Mouse (Mus musculus): ENCODE data around the gene Bnc2.

Bnc2 gene

DNA sequence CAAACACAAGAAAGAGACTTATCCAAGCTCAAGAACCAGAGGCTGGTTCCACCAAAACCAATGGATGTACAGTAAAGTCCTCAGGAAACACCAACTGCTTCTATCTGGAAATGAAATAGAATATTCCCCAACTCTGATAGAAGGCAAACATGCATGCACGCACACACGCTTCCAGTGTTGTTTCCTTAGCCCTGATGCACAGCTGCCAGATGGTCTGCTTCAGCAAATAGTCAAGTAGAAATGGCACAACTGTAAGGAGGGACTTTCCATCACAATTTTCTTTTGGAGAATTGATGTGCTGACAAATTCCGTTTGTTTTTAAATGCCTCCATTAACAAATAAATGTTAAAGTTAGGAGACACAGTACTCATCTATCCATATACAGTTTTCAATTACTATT lies 247.1 kb downstream of the Bnc2 start:
- no peak for DNase-seq (ENCODE audit: low read depth)

DNA sequence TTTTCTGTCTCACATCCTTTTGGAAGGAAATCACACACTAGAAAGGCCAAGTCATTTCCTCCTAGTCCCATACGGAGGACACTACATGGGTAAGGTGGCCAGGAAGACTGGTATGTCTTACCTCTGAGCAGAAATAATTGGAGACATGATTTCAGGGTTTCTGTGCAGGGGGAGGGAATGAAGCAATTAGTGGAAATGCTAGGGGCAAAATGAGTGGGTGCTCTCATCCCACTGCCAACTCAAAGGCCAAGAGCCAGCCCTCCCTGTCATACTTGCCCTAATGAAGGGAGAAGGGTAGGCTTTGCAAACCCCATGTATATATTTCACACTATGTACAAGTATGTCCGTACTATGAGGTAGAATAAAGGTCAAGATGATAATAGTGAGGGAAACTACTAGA lies 263.6 kb downstream of the Bnc2 start:
- DNase-seq (ENCODE audit: low read depth), result no peak

GRCm38 (mm10) chr4:84407328-84408028 lies 267.6 kb downstream of the Bnc2 start:
- no peak for DNase-seq (ENCODE audit: low read depth)

GRCm38 (mm10) chr4:84403356-84404145 lies 271.5 kb downstream of the Bnc2 start:
- DNase-seq (ENCODE audit: low read depth), result no peak

DNA sequence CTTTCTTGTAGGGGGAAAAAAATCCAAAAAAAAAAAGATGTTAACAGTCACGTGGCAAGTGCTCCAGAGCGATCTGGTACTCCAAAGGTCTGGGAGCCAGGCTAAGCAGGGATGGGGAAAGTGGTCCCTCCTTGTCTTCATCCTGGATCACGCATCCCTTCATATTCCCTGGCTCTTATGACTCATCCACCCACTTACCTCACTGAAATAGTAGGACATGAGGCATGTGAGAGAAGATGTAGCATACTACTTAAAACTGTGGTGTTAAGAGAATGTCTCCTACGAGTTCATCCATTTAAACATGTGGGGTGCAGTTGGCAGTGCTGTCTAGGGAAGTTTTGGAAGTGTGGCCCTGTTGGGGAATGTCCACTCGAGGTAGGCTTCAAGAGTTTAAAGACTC lies 286.1 kb downstream of the Bnc2 start:
- DNase-seq (ENCODE audit: low read depth), result no peak

GRCm38 (mm10) chr4:84385156-84385555 lies 289.9 kb downstream of the Bnc2 start:
- DNase-seq (ENCODE audit: low read depth), result no peak

DNA sequence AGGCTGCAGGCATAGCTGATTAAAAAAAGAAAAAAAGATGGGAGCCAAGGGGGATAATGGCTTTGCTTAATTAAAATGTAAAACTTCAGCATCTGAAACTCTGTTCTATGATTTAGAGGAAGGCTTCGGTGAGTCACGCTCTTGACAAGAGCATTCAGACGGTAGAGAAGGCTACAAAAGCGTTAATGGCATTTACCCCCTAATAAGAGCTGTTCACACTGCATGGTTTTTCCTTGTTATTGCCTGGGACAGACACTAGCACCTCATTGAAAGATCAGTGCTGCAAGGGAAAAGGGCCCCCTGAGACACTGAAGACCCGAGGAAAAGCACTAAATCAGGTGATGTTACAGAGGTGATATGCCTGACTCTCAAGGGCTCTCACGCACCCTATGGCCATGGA lies 295.8 kb downstream of the Bnc2 start:
- DNase-seq (ENCODE audit: low read depth), result no peak

- no peak for DNase-seq (ENCODE audit: low read depth)
Observed at GRCm38 (mm10) chr4:84377513-84377912, 297.6 kb downstream of the Bnc2 start.

DNA sequence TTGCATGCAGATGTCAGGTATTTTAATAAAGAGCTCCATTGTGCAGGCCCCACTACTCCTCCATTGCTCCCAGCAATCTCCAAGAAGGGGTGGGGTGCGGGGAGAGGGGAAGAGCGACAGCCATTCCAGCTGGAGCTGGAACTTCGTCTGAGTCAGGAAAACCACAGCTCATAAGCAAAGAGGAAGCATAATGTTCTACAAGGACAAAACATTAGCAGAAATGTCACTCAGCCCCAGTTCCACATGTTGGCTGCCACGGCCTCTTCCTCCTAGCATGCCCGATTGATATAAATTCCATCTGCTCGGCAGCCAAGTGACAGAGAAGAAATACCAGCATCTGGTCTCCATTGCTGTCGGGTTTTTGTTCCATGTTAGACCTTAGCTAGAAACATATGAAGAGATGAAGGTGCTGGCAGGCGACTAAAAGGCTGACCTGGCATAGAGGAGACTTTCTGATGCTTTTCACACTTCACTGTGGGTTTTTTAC lies 312.7 kb downstream of the Bnc2 start:
- no peak for DNase-seq (ENCODE audit: low read depth)

DNA sequence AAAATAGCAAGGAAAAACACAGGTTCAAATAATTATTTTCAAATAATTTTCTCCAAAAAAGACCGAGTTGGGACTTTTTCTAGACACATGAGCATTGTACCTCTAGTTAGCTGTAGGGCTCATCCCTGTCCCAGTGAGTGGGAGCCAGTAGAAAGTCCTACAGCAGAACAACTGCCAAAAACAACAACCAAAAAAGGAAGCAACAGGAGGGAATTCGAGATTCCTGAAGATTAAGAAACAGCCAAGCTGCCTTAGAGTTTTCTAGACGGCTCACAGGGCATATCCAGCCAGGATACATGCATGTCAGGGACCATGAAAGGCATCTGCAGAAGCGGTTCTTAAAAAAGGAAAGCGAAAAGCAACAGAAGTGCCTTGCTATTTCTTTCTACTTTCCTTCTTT lies 313.9 kb downstream of the Bnc2 start:
- no peak for DNase-seq (ENCODE audit: low read depth)

- DNase-seq (ENCODE audit: low read depth), result no peak
Observed at GRCm38 (mm10) chr4:84359996-84360395, 315.1 kb downstream of the Bnc2 start.

DNA sequence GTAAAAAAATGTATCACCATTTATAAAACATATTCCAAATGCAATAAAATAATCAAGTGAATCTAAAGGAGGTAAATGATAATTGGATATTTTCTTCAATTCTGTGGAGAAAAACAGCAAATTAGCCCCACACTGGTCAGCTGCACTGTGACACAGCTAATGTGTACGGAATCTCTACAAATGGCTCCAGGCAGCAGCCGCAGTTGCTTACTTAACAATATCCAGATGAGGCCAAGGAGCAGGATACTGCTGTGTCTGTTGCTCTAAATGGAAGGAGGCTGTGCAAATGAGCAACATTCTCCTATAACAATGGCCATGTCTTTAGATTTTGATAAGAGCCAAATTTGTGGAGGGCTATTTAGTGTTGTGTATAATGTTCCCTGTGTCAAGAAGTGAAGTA lies 316.9 kb downstream of the Bnc2 start:
- no peak for DNase-seq (ENCODE audit: low read depth)

- no peak for DNase-seq (ENCODE audit: low read depth)
Observed at GRCm38 (mm10) chr4:84357382-84357781, 317.7 kb downstream of the Bnc2 start.

GRCm38 (mm10) chr4:84356468-84357153 lies 318.5 kb downstream of the Bnc2 start:
- no peak for DNase-seq (ENCODE audit: low read depth)

GRCm38 (mm10) chr4:84352656-84353055 lies 322.4 kb downstream of the Bnc2 start:
- DNase-seq (ENCODE audit: low read depth), result no peak

GRCm38 (mm10) chr4:84349536-84349935 lies 325.5 kb downstream of the Bnc2 start:
- DNase-seq (ENCODE audit: low read depth), result no peak

DNA sequence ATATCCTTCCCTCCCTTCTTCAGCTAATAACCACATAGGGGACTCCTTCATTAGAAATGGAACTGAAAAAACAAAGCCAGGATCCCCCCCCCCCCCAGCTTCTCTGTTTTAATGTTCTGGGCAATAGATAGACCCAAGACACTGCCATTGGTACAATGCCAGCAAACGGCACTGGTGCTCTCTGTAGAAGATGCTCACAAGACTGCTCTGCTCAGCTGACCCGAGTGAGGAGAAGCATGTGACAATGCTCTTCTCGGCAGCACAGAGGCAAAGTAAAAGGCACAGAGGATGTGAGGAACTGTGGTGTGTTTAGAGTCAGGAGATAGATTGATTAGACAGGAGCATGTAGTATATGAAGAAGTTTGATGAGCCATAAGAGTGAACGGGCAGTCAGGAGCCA lies 335.9 kb downstream of the Bnc2 start:
- no peak for DNase-seq (ENCODE audit: low read depth)

DNA sequence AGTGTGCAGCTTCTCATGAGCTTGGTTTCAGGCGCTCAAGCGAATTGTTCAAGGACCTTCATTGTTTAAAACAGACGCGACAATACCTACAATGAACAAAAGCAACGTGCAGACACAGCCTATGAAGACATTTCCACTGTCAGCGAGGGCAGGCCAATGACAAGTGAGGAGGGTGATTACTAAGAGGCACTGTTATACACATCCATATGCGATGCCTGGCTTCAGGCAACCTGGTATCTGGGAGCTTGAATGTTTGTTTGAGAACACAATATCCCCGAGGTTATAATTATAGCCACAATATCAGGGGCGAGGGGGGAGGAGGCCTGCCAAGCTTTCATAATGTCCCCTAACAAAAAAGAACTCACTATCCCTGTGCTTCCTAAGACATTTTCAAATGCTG lies 343.1 kb downstream of the Bnc2 start:
- no peak for DNase-seq (ENCODE audit: low read depth)

GRCm38 (mm10) chr4:84331450-84331849 lies 343.6 kb downstream of the Bnc2 start:
- DNase-seq (ENCODE audit: low read depth), result no peak

DNA sequence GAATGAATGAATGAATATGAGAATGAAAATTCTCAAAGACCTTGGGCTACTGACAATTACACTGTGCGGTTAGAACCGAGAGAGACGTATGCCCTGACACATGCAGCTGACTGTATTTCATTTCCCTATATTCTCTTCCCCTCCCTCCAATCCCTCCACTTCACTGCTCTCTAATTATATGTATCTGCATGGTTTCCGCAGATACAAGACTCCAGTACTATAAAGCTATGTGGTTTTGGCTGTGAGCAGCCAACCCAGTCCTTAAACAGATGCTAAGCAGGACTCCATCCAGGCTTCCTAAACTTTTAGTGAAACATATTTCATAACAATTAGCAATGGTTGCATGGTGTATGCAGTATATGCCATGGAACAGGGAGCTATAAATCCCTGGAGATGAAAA lies 344.6 kb downstream of the Bnc2 start:
- DNase-seq (ENCODE audit: low read depth), result no peak

- no peak for DNase-seq (ENCODE audit: low read depth)
Observed at GRCm38 (mm10) chr4:84329651-84330050, 345.4 kb downstream of the Bnc2 start.

DNA sequence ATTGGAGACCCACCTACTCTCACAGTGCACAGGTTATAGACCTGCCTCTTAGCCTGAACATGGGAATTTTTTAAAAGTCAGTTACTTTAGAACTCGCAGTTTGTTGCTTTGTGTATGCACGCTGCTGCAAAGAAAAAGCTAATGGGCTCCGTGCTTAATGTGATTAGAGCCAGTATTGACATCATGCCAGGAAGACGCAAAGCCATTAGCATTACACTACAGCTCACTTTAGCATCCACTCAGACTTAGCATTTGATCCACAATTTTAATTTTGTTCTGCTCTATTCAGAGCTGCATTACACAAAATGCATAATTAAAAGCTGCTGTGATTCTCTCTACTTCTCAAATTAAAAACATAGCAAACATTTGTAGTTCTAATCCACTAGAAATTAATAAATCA lies 350.7 kb downstream of the Bnc2 start:
- no peak for DNase-seq (ENCODE audit: low read depth)

DNA sequence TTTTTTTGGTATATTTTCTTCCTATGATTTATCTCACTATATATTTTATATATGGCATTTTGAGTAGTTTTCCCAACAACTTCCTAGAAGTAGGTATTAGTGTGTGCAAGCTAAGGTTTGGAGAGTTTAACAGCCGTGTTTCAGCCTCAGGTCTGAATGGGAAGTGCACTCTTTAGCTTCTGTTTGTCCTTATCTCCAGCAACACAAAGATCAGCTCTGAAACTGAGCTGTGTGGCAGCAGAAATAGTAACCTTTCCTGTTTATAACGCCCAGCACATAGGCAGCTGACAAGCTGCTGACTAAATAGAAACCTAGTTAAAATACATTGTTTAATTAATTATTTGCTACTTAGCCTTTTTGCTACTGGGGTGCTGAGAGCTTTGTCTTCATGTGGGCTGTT lies 353.5 kb downstream of the Bnc2 start:
- DNase-seq (ENCODE audit: low read depth), result no peak

Data from naive thymus-derived CD4-positive, alpha-beta T cell, adult 2 months (primary cell).